ENCODE assay signal across 9 mouse cellular contexts in the genomic region with DNA sequence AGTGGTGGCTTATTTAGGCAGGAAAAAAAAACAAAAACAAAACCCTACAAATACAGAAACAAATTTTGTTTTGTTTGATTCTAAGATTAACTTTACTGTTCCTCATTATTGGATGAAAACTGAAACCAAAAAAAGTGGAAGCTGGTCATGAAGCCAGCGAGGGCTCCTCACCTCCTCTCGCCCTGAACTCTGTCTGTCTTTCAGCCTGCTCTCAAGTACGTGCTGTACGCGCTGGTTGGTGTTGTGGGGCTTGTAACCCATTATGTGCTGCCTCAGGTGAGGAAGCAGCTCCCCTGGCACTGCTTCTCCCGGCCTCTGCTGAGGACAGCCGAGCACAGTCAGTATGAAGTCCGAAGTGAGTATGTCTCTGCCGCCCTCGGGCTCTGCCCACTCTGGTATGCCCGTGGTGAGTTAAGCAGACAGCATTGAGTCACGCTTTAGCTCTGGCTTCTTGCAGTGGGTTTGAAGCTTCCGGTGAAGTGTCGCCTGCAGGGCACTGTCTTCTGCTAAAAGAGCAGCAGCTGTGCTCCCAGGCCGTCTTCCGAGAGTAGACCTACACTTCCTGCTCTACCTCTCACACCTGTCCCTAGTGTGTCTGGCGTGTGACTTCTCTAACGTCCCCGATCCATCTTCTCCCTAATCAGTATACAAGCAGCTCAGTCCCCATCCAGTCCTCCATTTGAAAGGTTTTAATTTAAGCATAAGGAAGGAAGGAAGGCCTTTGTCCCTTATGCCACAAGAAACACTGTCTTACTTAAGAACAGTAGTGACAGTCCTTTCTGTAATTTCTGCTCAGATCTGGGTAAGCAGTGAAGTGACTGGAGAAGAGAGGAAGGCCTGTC.
A peak's percentile ranks its signal among the peaks of the same experiment; 100 is the strongest.
DNase-seq lines count a peak whose midpoint lies in the region; ATAC-seq lines count a peak whose summit lies in the region.
"Had no signal": no experiment of that assay in that cellular context is flagged by ENCODE, and none has a peak within 500 bp of the region (broad histone marks: within the 10 kb centered on the region; RNA-seq: fewer than 3 reads in every experiment).

No protein-coding gene starts in this region.

- no peak overlapping the region for H3K9ac ChIP-seq in hindbrain, embryonic 13.5 days
- H3K9ac ChIP-seq: liver, embryonic 13.5 days had no signal

- H3K27me3 ChIP-seq in hindbrain, embryonic 13.5 days, result no peaks in the 10 kb centered on the region
- H3K27me3 ChIP-seq: liver, embryonic 13.5 days had no signal

- WGBS in macrophage (ENCODE audit: missing documents), result 14% methylated on average over 19 of the region's 19 CpGs
- WGBS in hindbrain, embryonic 13.5 days, result 92% methylated on average over 19 of the region's 19 CpGs

- H3K4me1 ChIP-seq in hindbrain, embryonic 13.5 days (replicated peaks), result no peaks in the 10 kb centered on the region
- H3K4me1 ChIP-seq: hindbrain, embryonic 10.5 days; liver, embryonic 13.5 days had no signal

- ATAC-seq in hindbrain, embryonic 13.5 days (ENCODE audit: low FRiP score), result no peak

- peak; percentile 51 for DNase-seq in right cerebral cortex, adult 18-20 months
- no peak for DNase-seq in right cerebral cortex, postnatal 10 days (ENCODE audit: low spot score in 2 of 2)
- peak; percentile 73 for DNase-seq in brain, adult 2 months (ENCODE audit: low read depth, low spot score)
- DNase-seq in thymus, postnatal 25 days, result peak; percentile 67
- no peak for DNase-seq in MN1 (ENCODE audit: low spot score)
- DNase-seq: liver, embryonic 13.5 days had no signal

- no peaks in the 10 kb centered on the region for H3K9me3 ChIP-seq in hindbrain, embryonic 13.5 days
- H3K9me3 ChIP-seq: hindbrain, embryonic 10.5 days; liver, embryonic 13.5 days had no signal

- peaks cover 19% of the 10 kb centered on the region; the same call in 1 of the 2 replicates for H3K36me3 ChIP-seq in macrophage (ENCODE audit: inconsistent target)
- peaks cover 79% of the 10 kb centered on the region for H3K36me3 ChIP-seq in hindbrain, embryonic 13.5 days

- H3K4me3 ChIP-seq in macrophage (ENCODE audit: inconsistent target), result peak overlapping the region; percentile 25; the same call in 1 of the 2 replicates
- no peak overlapping the region for H3K4me3 ChIP-seq in hindbrain, embryonic 13.5 days
- H3K4me3 ChIP-seq: hindbrain, embryonic 10.5 days; liver, embryonic 13.5 days had no signal

- H3K4me2 ChIP-seq in hindbrain, embryonic 13.5 days, result no peak overlapping the region
- H3K4me2 ChIP-seq: liver, embryonic 13.5 days had no signal

- H3K79me2 ChIP-seq in macrophage (ENCODE audit: inconsistent target), result no peaks in the 10 kb centered on the region; the same call in 1 of the 2 replicates

- peak overlapping the region; percentile 98 for H3K27ac ChIP-seq in macrophage
- H3K27ac ChIP-seq in hindbrain, embryonic 13.5 days, result no peak overlapping the region
- H3K27ac ChIP-seq: hindbrain, embryonic 10.5 days; liver, embryonic 13.5 days had no signal

Comparison
In these comparisons a context has a peak if more than half of its experiments do, and no peak if none do; other contexts are left out.
1. DNase-seq: peak in right cerebral cortex, adult 18-20 months (single experiment), brain, adult 2 months (single experiment) and thymus, postnatal 25 days (single experiment); none in right cerebral cortex, postnatal 10 days (0 of 2) and MN1 (single experiment).